Mouse (Mus musculus): ENCODE results near the gene Hapln4. TPM values are rescaled to one million over a fixed set of nuclear protein-coding genes. Genes with fewer than 3 reads are reported as not detected.
A peak's percentile ranks its signal among the peaks of the same experiment; 100 is the strongest.

Hapln4 gene
- polyA plus RNA-seq, 1 experiment from 2014 or later, result 0.02 TPM

- TF ChIP-seq EP300 (IDR thresholded peaks at IDR 0.05; ENCODE audit: low read depth), result no peak
- no peak for TF ChIP-seq CTCF (IDR thresholded peaks at IDR 0.05; ENCODE audit: low read depth)
- Histone ChIP-seq H3K9ac (replicated peaks) (no peak overlapping the region), H3K4me3 (ENCODE audit: low read depth, low read length) (no peak overlapping the region), H3K36me3 (replicated peaks; ENCODE audit: insufficient read depth, low read length) (no peaks in the 10 kb centered on the region), H3K9me3 (ENCODE audit: low read length) (no peaks in the 10 kb centered on the region), H3K27ac (ENCODE audit: low read depth) (no peak overlapping the region), H3K4me1 (ENCODE audit: insufficient read depth) (no peaks in the 10 kb centered on the region), H3K4me2 (ENCODE audit: low read depth, low read length) (no peak overlapping the region), H3K27me3 (ENCODE audit: insufficient read depth, low read length) (peaks cover 58% of the 10 kb centered on the region)
- DNase-seq, result no peak
- no peak for ATAC-seq
- WGBS (ENCODE audit: insufficient replicate concordance), result 48% methylated on average over 23 of the region's 23 CpGs
Measured at GRCm38 (mm10) chr8:70111192-70111795, 28.0 kb downstream of the Hapln4 start.

- TF ChIP-seq CTCF (IDR thresholded peaks at IDR 0.05; ENCODE audit: low read depth), result no peak
- no peak for TF ChIP-seq EP300 (IDR thresholded peaks at IDR 0.05; ENCODE audit: low read depth)
- H3K4me3 ChIP-seq (ENCODE audit: low read depth, low read length), result no peak overlapping the region
- H3K27me3 ChIP-seq (ENCODE audit: insufficient read depth, low read length), result peaks cover 63% of the 10 kb centered on the region
- no peak overlapping the region for H3K9ac ChIP-seq (replicated peaks)
- H3K27ac ChIP-seq (ENCODE audit: low read depth), result no peak overlapping the region
- H3K4me1 ChIP-seq (ENCODE audit: insufficient read depth), result no peaks in the 10 kb centered on the region
- no peak overlapping the region for H3K4me2 ChIP-seq (ENCODE audit: low read depth, low read length)
- no peak for DNase-seq
- WGBS (ENCODE audit: insufficient replicate concordance), result 7% methylated on average over 43 of the region's 43 CpGs
- no peaks in the 10 kb centered on the region for H3K9me3 ChIP-seq (ENCODE audit: low read length)
- H3K36me3 ChIP-seq (replicated peaks; ENCODE audit: insufficient read depth, low read length), result no peaks in the 10 kb centered on the region
- no peak for ATAC-seq
Measured at GRCm38 (mm10) chr8:70112401-70113016, 29.3 kb downstream of the Hapln4 start.

GRCm38 (mm10) chr8:70114488-70114887, 31.2 kb downstream of the Hapln4 start:
- 16% methylated on average over 6 of the region's 6 CpGs for WGBS (ENCODE audit: insufficient replicate concordance)

GRCm38 (mm10) chr8:70114892-70115291, 31.6 kb downstream of the Hapln4 start:
- no peak for TF ChIP-seq CTCF (IDR thresholded peaks at IDR 0.05; ENCODE audit: low read depth)
- TF ChIP-seq EP300 (IDR thresholded peaks at IDR 0.05; ENCODE audit: low read depth), result no peak
- H3K4me2 ChIP-seq (ENCODE audit: low read depth, low read length), result no peak overlapping the region
- H3K4me1 ChIP-seq (ENCODE audit: insufficient read depth), result no peaks in the 10 kb centered on the region
- H3K36me3 ChIP-seq (replicated peaks; ENCODE audit: insufficient read depth, low read length), result no peaks in the 10 kb centered on the region
- 59% methylated on average over 13 of the region's 13 CpGs for whole genome bisulfite sequencing (ENCODE audit: insufficient replicate concordance)
- H3K4me3 ChIP-seq (ENCODE audit: low read depth, low read length), result no peak overlapping the region
- no peak overlapping the region for H3K9ac ChIP-seq (replicated peaks)
- peaks cover 74% of the 10 kb centered on the region for H3K27me3 ChIP-seq (ENCODE audit: insufficient read depth, low read length)
- DNase-seq (no peak), ATAC-seq (no peak)
- no peaks in the 10 kb centered on the region for H3K9me3 ChIP-seq (ENCODE audit: low read length)
- H3K27ac ChIP-seq (ENCODE audit: low read depth), result no peak overlapping the region

More at GRCm38 (mm10) chr8:70114488-70114887, 31.2 kb downstream of the Hapln4 start:
- H3K27ac ChIP-seq (ENCODE audit: low read depth), result no peak overlapping the region
- no peak overlapping the region for H3K4me2 ChIP-seq (ENCODE audit: low read depth, low read length)
- no peak for TF ChIP-seq EP300 (IDR thresholded peaks at IDR 0.05; ENCODE audit: low read depth)
- no peak for TF ChIP-seq CTCF (IDR thresholded peaks at IDR 0.05; ENCODE audit: low read depth)
- H3K9me3 ChIP-seq (ENCODE audit: low read length), result no peaks in the 10 kb centered on the region
- no peak overlapping the region for H3K9ac ChIP-seq (replicated peaks)
- H3K4me3 ChIP-seq (ENCODE audit: low read depth, low read length), result no peak overlapping the region
- peaks cover 74% of the 10 kb centered on the region for H3K27me3 ChIP-seq (ENCODE audit: insufficient read depth, low read length)
- DNase-seq, result no peak
- no peaks in the 10 kb centered on the region for H3K36me3 ChIP-seq (replicated peaks; ENCODE audit: insufficient read depth, low read length)
- ATAC-seq, result no peak
- no peaks in the 10 kb centered on the region for H3K4me1 ChIP-seq (ENCODE audit: insufficient read depth)

- Histone ChIP-seq H3K4me2 (ENCODE audit: low read depth, low read length) (no peak overlapping the region), H3K36me3 (replicated peaks; ENCODE audit: insufficient read depth, low read length) (no peaks in the 10 kb centered on the region), H3K9me3 (ENCODE audit: low read length) (no peaks in the 10 kb centered on the region), H3K27me3 (ENCODE audit: insufficient read depth, low read length) (peaks cover 67% of the 10 kb centered on the region), H3K27ac (ENCODE audit: low read depth) (no peak overlapping the region), H3K4me1 (ENCODE audit: insufficient read depth) (no peaks in the 10 kb centered on the region), H3K4me3 (ENCODE audit: low read depth, low read length) (no peak overlapping the region), H3K9ac (replicated peaks) (no peak overlapping the region)
- ATAC-seq (no peak), DNase-seq (peak; percentile 57)
- TF ChIP-seq EP300 (IDR thresholded peaks at IDR 0.05; ENCODE audit: low read depth), result no peak
- no peak for TF ChIP-seq CTCF (IDR thresholded peaks at IDR 0.05; ENCODE audit: low read depth)
- WGBS (ENCODE audit: insufficient replicate concordance), result 4% methylated on average over 9 of the region's 9 CpGs
Measured at GRCm38 (mm10) chr8:70117611-70118010, 34.4 kb downstream of the Hapln4 start.

GRCm38 (mm10) chr8:70118726-70119700, 35.8 kb downstream of the Hapln4 start:
- Histone ChIP-seq H3K27ac (ENCODE audit: low read depth) (no peak overlapping the region), H3K4me3 (ENCODE audit: low read depth, low read length) (no peak overlapping the region), H3K9me3 (ENCODE audit: low read length) (no peaks in the 10 kb centered on the region), H3K36me3 (replicated peaks; ENCODE audit: insufficient read depth, low read length) (no peaks in the 10 kb centered on the region), H3K27me3 (ENCODE audit: insufficient read depth, low read length) (peaks cover 56% of the 10 kb centered on the region), H3K4me1 (ENCODE audit: insufficient read depth) (no peaks in the 10 kb centered on the region), H3K9ac (replicated peaks) (no peak overlapping the region), H3K4me2 (ENCODE audit: low read depth, low read length) (no peak overlapping the region)
- TF ChIP-seq CTCF (IDR thresholded peaks at IDR 0.05; ENCODE audit: low read depth) (no peak), EP300 (IDR thresholded peaks at IDR 0.05; ENCODE audit: low read depth) (no peak)
- WGBS (ENCODE audit: insufficient replicate concordance), result 14% methylated on average over 17 of the region's 17 CpGs
- no peak for ATAC-seq
- DNase-seq, result no peak

Measured in liver, postnatal 0 days (tissue).